ENCODE assay signal across 8 mouse cellular contexts in the genomic region with DNA sequence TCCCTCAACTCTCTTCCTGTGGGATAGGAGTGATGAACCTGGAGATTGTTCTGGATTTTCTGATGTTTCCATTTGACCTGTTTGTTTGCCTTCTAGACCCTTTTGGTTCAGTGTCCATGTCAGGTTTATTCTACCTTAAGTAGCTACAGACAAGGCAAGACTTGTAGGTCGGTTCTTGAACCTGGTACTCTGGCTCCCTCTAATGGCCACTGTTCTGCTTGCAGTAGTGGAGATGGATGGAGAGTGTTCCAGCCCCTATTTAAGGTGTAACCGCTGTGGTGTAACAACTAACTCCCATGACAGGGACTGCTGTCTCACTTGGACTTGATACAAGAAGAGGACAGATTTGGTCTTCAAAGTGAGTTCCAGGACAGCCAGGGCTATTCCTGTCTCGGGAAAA. TPM values are rescaled to one million over a fixed set of nuclear protein-coding genes. Genes with fewer than 3 reads are reported as not detected.
DNase-seq lines count a peak whose midpoint lies in the region; ATAC-seq lines count a peak whose summit lies in the region.

No protein-coding gene starts in this region.

- WGBS in large intestine, adult 2 months: 16% methylated on average over 3 of the region's 3 CpGs

- ATAC-seq in CD4-positive, CD25-positive, alpha-beta regulatory T cell, adult 4 months: peak; percentile 97

- peak; percentile 69 for DNase-seq in MN1 (ENCODE audit: low spot score)
- DNase-seq in cerebellum, adult 8-10 months: peak; percentile 76
- DNase-seq in gastrocnemius, adult 8-10 months (ENCODE audit: low spot score in 2 of 2): peak; percentile 60 to 61
- DNase-seq in large intestine, adult 2 months (ENCODE audit: low read depth, low spot score): peak; percentile 59
- DNase-seq in lung, adult 18-20 months: peak; percentile 74 to 80
- DNase-seq in right cerebral cortex, adult 2 months (ENCODE audit: low spot score in 2 of 2): peak; percentile 85 to 89
- DNase-seq in yolk sac, embryonic 10.5 days (ENCODE audit: low spot score): peak; percentile 60

RNA-seq across cellular contexts. Expression of gene Cul5, which starts 3.8 kb away (rescaled TPM):
- 10 to 100 TPM; 33.9 to 43.0 TPM for polyA plus RNA-seq in CD4-positive, CD25-positive, alpha-beta regulatory T cell, adult 4 months (2017; shearing (Covaris generic))
- 10 to 100 TPM; 75.6 to 84.6 (median 76.1) TPM for total RNA-seq in gastrocnemius, adult 8-10 months (2022)
- polyA plus RNA-seq in large intestine, adult 2 months (2012; rRNA removed): 2.3 and 3.4 TPM in 2 replicates

RNA-seq across cellular contexts. Expression of gene Rab39, which starts 32.5 kb away (rescaled TPM):
- polyA plus RNA-seq in CD4-positive, CD25-positive, alpha-beta regulatory T cell, adult 4 months (2017; shearing (Covaris generic)): not detected
- under 1 TPM in 1 of 4 experiments, not detected in 3; 0.08 TPM for total RNA-seq in gastrocnemius, adult 8-10 months (2022)
- polyA plus RNA-seq in large intestine, adult 2 months (2012; rRNA removed): 0.07 and 0.23 TPM in 2 replicates

Comparison
In these comparisons a context has a peak if more than half of its experiments do, and no peak if none do; other contexts are left out.
1. Peak in every context shown above with its lines: DNase-seq and ATAC-seq.